ENCODE assay signal across 14 mouse cellular contexts in genomic region chr14:64575954-64576353, GRCm38 (mm10).
DNase-seq lines count a peak whose midpoint lies in the region; ATAC-seq and TF ChIP-seq lines count a peak whose summit lies in the region.
"Had no signal": no experiment of that assay in that cellular context is flagged by ENCODE, and none has a peak within 500 bp of the region (broad histone marks: within the 10 kb centered on the region; RNA-seq: fewer than 3 reads in every experiment).

No protein-coding gene starts in this region.

- peak overlapping the region; percentile 57; the same call in 1 of the 2 replicates for H3K9ac ChIP-seq in forebrain, postnatal 0 days
- H3K9ac ChIP-seq in midbrain, embryonic 16.5 days (ENCODE audit: low read depth, low read length), result peak overlapping the region; percentile 32

- intact Hi-C loops in left cerebral cortex, adult 2 months (cut with DNase I), result no loop called here

- no peak for ATAC-seq in forebrain, postnatal 0 days
- ATAC-seq in midbrain, embryonic 16.5 days, result no peak

- peak overlapping the region; percentile 99 for H3K27ac ChIP-seq in left cerebral cortex, adult 2 months
- H3K27ac ChIP-seq in forebrain, postnatal 0 days (ENCODE audit: low read depth, low read length), result peak overlapping the region; percentile 40
- H3K27ac ChIP-seq in midbrain, embryonic 16.5 days (ENCODE audit: low read length), result peak overlapping the region; percentile 66
- H3K27ac ChIP-seq: embryonic facial prominence, embryonic 10.5 days; heart, adult 2 months had no signal

- no peaks in the 10 kb centered on the region for H3K27me3 ChIP-seq in forebrain, postnatal 0 days (ENCODE audit: insufficient read depth, low read length)
- no peaks in the 10 kb centered on the region for H3K27me3 ChIP-seq in midbrain, embryonic 16.5 days (ENCODE audit: control insufficient read depth, insufficient read depth, low read depth, low read length)

- H3K4me2 ChIP-seq in forebrain, postnatal 0 days (ENCODE audit: low read depth), result peak overlapping the region; percentile 44
- H3K4me2 ChIP-seq in midbrain, embryonic 16.5 days (ENCODE audit: low read length), result peak overlapping the region; percentile 54

- H3K36me3 ChIP-seq in forebrain, postnatal 0 days (ENCODE audit: insufficient read depth), result no peaks in the 10 kb centered on the region
- H3K36me3 ChIP-seq in midbrain, embryonic 16.5 days (ENCODE audit: control insufficient read depth, insufficient read depth, low read length), result no peaks in the 10 kb centered on the region
- H3K36me3 ChIP-seq: embryonic facial prominence, embryonic 10.5 days had no signal

- no peak for TF ChIP-seq CTCF in left cerebral cortex, adult 2 months (IDR thresholded peaks at IDR 0.05)
- TF ChIP-seq CTCF in forebrain, postnatal 0 days (IDR thresholded peaks at IDR 0.05; ENCODE audit: low read depth), result no peak

- no peaks in the 10 kb centered on the region for H3K9me3 ChIP-seq in forebrain, postnatal 0 days (ENCODE audit: low read length)
- no peaks in the 10 kb centered on the region for H3K9me3 ChIP-seq in midbrain, embryonic 16.5 days (replicated peaks; ENCODE audit: control insufficient read depth, low read length, poor library complexity, severe bottlenecking)
- H3K9me3 ChIP-seq: embryonic facial prominence, embryonic 10.5 days had no signal

- peaks cover 7% of the 10 kb centered on the region; the same call in 1 of the 2 replicates for H3K4me1 ChIP-seq in forebrain, postnatal 0 days (ENCODE audit: insufficient read depth)
- peaks cover 27% of the 10 kb centered on the region for H3K4me1 ChIP-seq in midbrain, embryonic 16.5 days (ENCODE audit: control insufficient read depth, insufficient read depth, low read length)
- H3K4me1 ChIP-seq: embryonic facial prominence, embryonic 10.5 days had no signal

- no peak for DNase-seq in left cerebral cortex, adult 2 months (ENCODE audit: extremely low spot score in 1 of 2, low spot score in 2 of 2)
- DNase-seq in left cerebral cortex, adult 9 months (ENCODE audit: low spot score in 2 of 2), result no peak
- DNase-seq in forebrain, postnatal 0 days, result no peak
- DNase-seq in retina, postnatal 7 days (ENCODE audit: low read depth, low spot score), result peak; percentile 84
- DNase-seq in lung, postnatal 25 days (ENCODE audit: low spot score), result no peak
- DNase-seq in kidney, postnatal 36 days, result no peak
- DNase-seq: cerebellum, adult 9-11 months; heart, adult 2 months; heart, postnatal 10 days; kidney, adult 18-20 months; liver; lung, adult 2 months had no signal

- 23% methylated on average over 4 of the region's 4 CpGs for WGBS in forebrain, postnatal 0 days
- WGBS in midbrain, embryonic 16.5 days, result 23% methylated on average over 4 of the region's 4 CpGs

- H3K4me3 ChIP-seq in left cerebral cortex, adult 2 months, result peak overlapping the region; percentile 57
- peak overlapping the region; percentile 27; the same call in 1 of the 2 replicates for H3K4me3 ChIP-seq in forebrain, postnatal 0 days (ENCODE audit: low read depth, low read length)
- H3K4me3 ChIP-seq in midbrain, embryonic 16.5 days (ENCODE audit: low read depth, low read length), result peak overlapping the region; percentile 36
- H3K4me3 ChIP-seq: embryonic facial prominence, embryonic 10.5 days; heart, adult 2 months had no signal

Comparison
In these comparisons a context has a peak if more than half of its experiments do, and no peak if none do; other contexts are left out.
1. H3K27ac ChIP-seq: peak in every context shown above with its lines; median percentile 99 in left cerebral cortex, adult 2 months; 66 in midbrain, embryonic 16.5 days; 40 in forebrain, postnatal 0 days.